Mouse (Mus musculus): ENCODE measurements around the gene Cda. TPM values are rescaled to one million over a fixed set of nuclear protein-coding genes. Genes with fewer than 3 reads are reported as not detected.
"Not testable (repeated sequence)": the region's sequence is repeated elsewhere in the genome, so short reads cannot be mapped to it uniquely, and the experiment has no call there.

Gene Cda
- polyA plus RNA-seq, 1 experiment from 2014 or later, result 24.6 TPM

GRCm38 (mm10) chr4:138339963-138340362, 27.8 kb downstream of the Cda start:
- no peak overlapping the region for H3K27ac ChIP-seq (ENCODE audit: low read length)
- WGBS, result 35% methylated on average over 4 of the region's 4 CpGs
- H3K4me1 ChIP-seq (ENCODE audit: insufficient read depth, low read length), result peaks cover 8% of the 10 kb centered on the region
- no peak overlapping the region for H3K9ac ChIP-seq (replicated peaks; ENCODE audit: low read length)
- no peak overlapping the region for H3K4me3 ChIP-seq (ENCODE audit: low read length)
- ATAC-seq (ENCODE audit: low FRiP score, low TSS enrichment), result no peak
- H3K27me3 ChIP-seq (ENCODE audit: insufficient read depth, low read length), result no peaks in the 10 kb centered on the region
- no peaks in the 10 kb centered on the region for H3K36me3 ChIP-seq (ENCODE audit: insufficient read depth, low read length)
- H3K9me3 ChIP-seq (ENCODE audit: low read length), result no peaks in the 10 kb centered on the region
- no peak overlapping the region for H3K4me2 ChIP-seq (replicated peaks; ENCODE audit: low read depth, low read length)

GRCm38 (mm10) chr4:138337341-138337740, 30.5 kb downstream of the Cda start:
- WGBS, result 72% methylated on average over 9 of the region's 9 CpGs
- no peak for ATAC-seq (ENCODE audit: low FRiP score, low TSS enrichment)
- Histone ChIP-seq H3K4me1 (ENCODE audit: insufficient read depth, low read length) (no peaks in the 10 kb centered on the region), H3K9me3 (ENCODE audit: low read length) (no peaks in the 10 kb centered on the region), H3K9ac (replicated peaks; ENCODE audit: low read length) (no peak overlapping the region), H3K27ac (ENCODE audit: low read length) (no peak overlapping the region), H3K4me3 (ENCODE audit: low read length) (no peak overlapping the region), H3K27me3 (ENCODE audit: insufficient read depth, low read length) (no peaks in the 10 kb centered on the region), H3K36me3 (ENCODE audit: insufficient read depth, low read length) (no peaks in the 10 kb centered on the region), H3K4me2 (replicated peaks; ENCODE audit: low read depth, low read length) (no peak overlapping the region)

GRCm38 (mm10) chr4:138336876-138337275, 30.9 kb downstream of the Cda start:
- 69% methylated on average over 5 of the region's 5 CpGs for WGBS
- no peaks in the 10 kb centered on the region for H3K36me3 ChIP-seq (ENCODE audit: insufficient read depth, low read length)
- H3K9ac ChIP-seq (replicated peaks; ENCODE audit: low read length), result no peak overlapping the region
- no peak overlapping the region for H3K27ac ChIP-seq (ENCODE audit: low read length)
- ATAC-seq (ENCODE audit: low FRiP score, low TSS enrichment), result no peak
- H3K4me1 ChIP-seq (ENCODE audit: insufficient read depth, low read length), result no peaks in the 10 kb centered on the region
- H3K9me3 ChIP-seq (ENCODE audit: low read length), result no peaks in the 10 kb centered on the region
- H3K4me2 ChIP-seq (replicated peaks; ENCODE audit: low read depth, low read length), result no peak overlapping the region
- no peak overlapping the region for H3K4me3 ChIP-seq (ENCODE audit: low read length)
- H3K27me3 ChIP-seq (ENCODE audit: insufficient read depth, low read length), result no peaks in the 10 kb centered on the region

GRCm38 (mm10) chr4:138335648-138336047, 32.1 kb downstream of the Cda start:
- H3K27me3 ChIP-seq (ENCODE audit: insufficient read depth, low read length), result no peaks in the 10 kb centered on the region
- H3K4me1 ChIP-seq (ENCODE audit: insufficient read depth, low read length), result no peaks in the 10 kb centered on the region
- no peaks in the 10 kb centered on the region for H3K36me3 ChIP-seq (ENCODE audit: insufficient read depth, low read length)
- H3K27ac ChIP-seq (ENCODE audit: low read length), result no peak overlapping the region
- WGBS, result 87% methylated on average over 6 of the region's 6 CpGs
- no peak overlapping the region for H3K4me3 ChIP-seq (ENCODE audit: low read length)
- no peak overlapping the region for H3K4me2 ChIP-seq (replicated peaks; ENCODE audit: low read depth, low read length)
- no peak for ATAC-seq (ENCODE audit: low FRiP score, low TSS enrichment)
- no peaks in the 10 kb centered on the region for H3K9me3 ChIP-seq (ENCODE audit: low read length)
- no peak overlapping the region for H3K9ac ChIP-seq (replicated peaks; ENCODE audit: low read length)

- Histone ChIP-seq H3K36me3 (ENCODE audit: insufficient read depth, low read length) (no peaks in the 10 kb centered on the region), H3K9me3 (ENCODE audit: low read length) (no peaks in the 10 kb centered on the region), H3K27ac (ENCODE audit: low read length) (no peak overlapping the region), H3K9ac (replicated peaks; ENCODE audit: low read length) (no peak overlapping the region), H3K4me2 (replicated peaks; ENCODE audit: low read depth, low read length) (no peak overlapping the region), H3K4me3 (ENCODE audit: low read length) (no peak overlapping the region), H3K4me1 (ENCODE audit: insufficient read depth, low read length) (no peaks in the 10 kb centered on the region), H3K27me3 (ENCODE audit: insufficient read depth, low read length) (no peaks in the 10 kb centered on the region)
- 81% methylated on average over 12 of the region's 12 CpGs for WGBS
- no peak for ATAC-seq (ENCODE audit: low FRiP score, low TSS enrichment)
These were observed 32.8 kb downstream of the Cda start for GRCm38 (mm10) chr4:138335036-138335435.

GRCm38 (mm10) chr4:138333135-138333534, 34.7 kb downstream of the Cda start:
- no peak overlapping the region for H3K4me2 ChIP-seq (replicated peaks; ENCODE audit: low read depth, low read length)

GRCm38 (mm10) chr4:138331647-138332046, 36.1 kb downstream of the Cda start:
- no peak overlapping the region for H3K4me3 ChIP-seq (ENCODE audit: low read length)
- no peak for ATAC-seq (ENCODE audit: low FRiP score, low TSS enrichment)
- no peak overlapping the region for H3K4me2 ChIP-seq (replicated peaks; ENCODE audit: low read depth, low read length)
- no peaks in the 10 kb centered on the region for H3K36me3 ChIP-seq (ENCODE audit: insufficient read depth, low read length)
- no peak overlapping the region for H3K9ac ChIP-seq (replicated peaks; ENCODE audit: low read length)
- H3K4me1 ChIP-seq (ENCODE audit: insufficient read depth, low read length), result no peaks in the 10 kb centered on the region
- no peak overlapping the region for H3K27ac ChIP-seq (ENCODE audit: low read length)
- 85% methylated on average over 9 of the region's 9 CpGs for WGBS
- H3K27me3 ChIP-seq (ENCODE audit: insufficient read depth, low read length), result no peaks in the 10 kb centered on the region
- no peaks in the 10 kb centered on the region for H3K9me3 ChIP-seq (ENCODE audit: low read length)

More at GRCm38 (mm10) chr4:138333135-138333534, 34.7 kb downstream of the Cda start:
- no peaks in the 10 kb centered on the region for H3K9me3 ChIP-seq (ENCODE audit: low read length)
- H3K36me3 ChIP-seq (ENCODE audit: insufficient read depth, low read length), result no peaks in the 10 kb centered on the region
- H3K9ac ChIP-seq (replicated peaks; ENCODE audit: low read length), result no peak overlapping the region
- no peak for ATAC-seq (ENCODE audit: low FRiP score, low TSS enrichment)
- H3K27ac ChIP-seq (ENCODE audit: low read length), result no peak overlapping the region
- WGBS, result 78% methylated on average over 4 of the region's 4 CpGs
- H3K4me1 ChIP-seq (ENCODE audit: insufficient read depth, low read length), result no peaks in the 10 kb centered on the region
- H3K27me3 ChIP-seq (ENCODE audit: insufficient read depth, low read length), result no peaks in the 10 kb centered on the region
- H3K4me3 ChIP-seq (ENCODE audit: low read length), result no peak overlapping the region

GRCm38 (mm10) chr4:138330264-138330671, 37.5 kb downstream of the Cda start:
- no peaks in the 10 kb centered on the region for H3K27me3 ChIP-seq (ENCODE audit: insufficient read depth, low read length)
- no peaks in the 10 kb centered on the region for H3K4me1 ChIP-seq (ENCODE audit: insufficient read depth, low read length)
- no peak overlapping the region for H3K4me3 ChIP-seq (ENCODE audit: low read length)
- no peak overlapping the region for H3K9ac ChIP-seq (replicated peaks; ENCODE audit: low read length)
- H3K27ac ChIP-seq (ENCODE audit: low read length), result no peak overlapping the region
- H3K36me3 ChIP-seq (ENCODE audit: insufficient read depth, low read length), result no peaks in the 10 kb centered on the region
- no peaks in the 10 kb centered on the region for H3K9me3 ChIP-seq (ENCODE audit: low read length)
- 20% methylated on average over 15 of the region's 15 CpGs for WGBS
- H3K4me2 ChIP-seq (replicated peaks; ENCODE audit: low read depth, low read length), result no peak overlapping the region
- ATAC-seq (ENCODE audit: low FRiP score, low TSS enrichment), result no peak

- Histone ChIP-seq H3K4me2 (replicated peaks; ENCODE audit: low read depth, low read length) (peak overlapping the region; percentile 49), H3K4me3 (ENCODE audit: low read length) (peak overlapping the region; percentile 34), H3K36me3 (ENCODE audit: insufficient read depth, low read length) (no peaks in the 10 kb centered on the region), H3K9me3 (ENCODE audit: low read length) (no peaks in the 10 kb centered on the region), H3K4me1 (ENCODE audit: insufficient read depth, low read length) (no peaks in the 10 kb centered on the region), H3K27me3 (ENCODE audit: insufficient read depth, low read length) (no peaks in the 10 kb centered on the region), H3K27ac (ENCODE audit: low read length) (0 out of 2 replicates have a peak overlapping the region, but pooled peaks have one; percentile 35), H3K9ac (replicated peaks; ENCODE audit: low read length) (peak overlapping the region; percentile 36; the same call in 1 of the 2 replicates)
- 70% methylated on average over 7 of the region's 7 CpGs for WGBS
- ATAC-seq (ENCODE audit: low FRiP score, low TSS enrichment), result no peak
These were observed 39.8 kb downstream of the Cda start for GRCm38 (mm10) chr4:138327891-138328470.

GRCm38 (mm10) chr4:138327155-138327554, 40.6 kb downstream of the Cda start:
- not testable (repeated sequence) for H3K36me3 ChIP-seq (ENCODE audit: insufficient read depth, low read length); ATAC-seq (ENCODE audit: low FRiP score, low TSS enrichment); H3K9me3 ChIP-seq (ENCODE audit: low read length); H3K4me3 ChIP-seq (ENCODE audit: low read length); H3K9ac ChIP-seq (replicated peaks; ENCODE audit: low read length); H3K4me1 ChIP-seq (ENCODE audit: insufficient read depth, low read length); H3K27ac ChIP-seq (ENCODE audit: low read length); H3K27me3 ChIP-seq (ENCODE audit: insufficient read depth, low read length); H3K4me2 ChIP-seq (replicated peaks; ENCODE audit: low read depth, low read length)
- WGBS, result 53% methylated on average over 7 of the region's 12 CpGs
